Mouse (Mus musculus): Measurements from ENCODE around the gene Fcgr4. TPM values are rescaled to one million over a fixed set of nuclear protein-coding genes. Genes with fewer than 3 reads are reported as not detected.

Gene Fcgr4
- polyA plus RNA-seq, 1 experiment: not detected

GRCm38 (mm10) chr1:171031752-171032151, 13.0 kb downstream of the Fcgr4 start:
- H3K36me3 ChIP-seq (ENCODE audit: control insufficient read depth): no peaks in the 10 kb centered on the region
- no peak overlapping the region for H3K4me3 ChIP-seq (replicated peaks)
- peaks cover 37% of the 10 kb centered on the region for H3K27me3 ChIP-seq (ENCODE audit: control insufficient read depth)
- TF ChIP-seq TAL1 (IDR thresholded peaks at IDR 0.05; ENCODE audit: low read length): no peak
- TF ChIP-seq GATA1 (IDR thresholded peaks at IDR 0.05; ENCODE audit: low read length): no peak
- peaks cover 54% of the 10 kb centered on the region for H3K4me1 ChIP-seq (ENCODE audit: control insufficient read depth)
- no peaks in the 10 kb centered on the region for H3K9me3 ChIP-seq (ENCODE audit: control insufficient read depth, low read length)

- no peaks in the 10 kb centered on the region for H3K9me3 ChIP-seq (ENCODE audit: control insufficient read depth, low read length)
- H3K4me1 ChIP-seq (ENCODE audit: control insufficient read depth): peaks cover 56% of the 10 kb centered on the region
- no peak for TF ChIP-seq TAL1 (IDR thresholded peaks at IDR 0.05; ENCODE audit: low read length)
- peak overlapping the region; percentile 69 for H3K4me3 ChIP-seq (replicated peaks)
- H3K36me3 ChIP-seq (ENCODE audit: control insufficient read depth): no peaks in the 10 kb centered on the region
- H3K27me3 ChIP-seq (ENCODE audit: control insufficient read depth): peaks cover 37% of the 10 kb centered on the region
These were observed 14.0 kb downstream of the Fcgr4 start for GRCm38 (mm10) chr1:171032691-171033090.

- H3K4me1 ChIP-seq (ENCODE audit: control insufficient read depth): peaks cover 58% of the 10 kb centered on the region
- H3K4me3 ChIP-seq (replicated peaks): peak overlapping the region; percentile 69
- H3K9me3 ChIP-seq (ENCODE audit: control insufficient read depth, low read length): no peaks in the 10 kb centered on the region
- peaks cover 37% of the 10 kb centered on the region for H3K27me3 ChIP-seq (ENCODE audit: control insufficient read depth)
- no peaks in the 10 kb centered on the region for H3K36me3 ChIP-seq (ENCODE audit: control insufficient read depth)
- TF ChIP-seq GATA1 (IDR thresholded peaks at IDR 0.05; ENCODE audit: low read length) (no peak), TAL1 (IDR thresholded peaks at IDR 0.05; ENCODE audit: low read length) (no peak)
These were observed 14.5 kb downstream of the Fcgr4 start for GRCm38 (mm10) chr1:171033196-171033595.

GRCm38 (mm10) chr1:171033756-171034155, 15.0 kb downstream of the Fcgr4 start:
- peaks cover 59% of the 10 kb centered on the region for H3K4me1 ChIP-seq (ENCODE audit: control insufficient read depth)
- no peaks in the 10 kb centered on the region for H3K36me3 ChIP-seq (ENCODE audit: control insufficient read depth)
- H3K9me3 ChIP-seq (ENCODE audit: control insufficient read depth, low read length): no peaks in the 10 kb centered on the region
- H3K27me3 ChIP-seq (ENCODE audit: control insufficient read depth): peaks cover 37% of the 10 kb centered on the region
- TF ChIP-seq TAL1 (IDR thresholded peaks at IDR 0.05; ENCODE audit: low read length) (no peak), GATA1 (IDR thresholded peaks at IDR 0.05; ENCODE audit: low read length) (peak; percentile 8; the same call in 1 of the 2 replicates)
- H3K4me3 ChIP-seq (replicated peaks): peak overlapping the region; percentile 69

GRCm38 (mm10) chr1:171034201-171034600, 15.5 kb downstream of the Fcgr4 start:
- no peaks in the 10 kb centered on the region for H3K36me3 ChIP-seq (ENCODE audit: control insufficient read depth)
- TF ChIP-seq TAL1 (IDR thresholded peaks at IDR 0.05; ENCODE audit: low read length) (no peak), GATA1 (IDR thresholded peaks at IDR 0.05; ENCODE audit: low read length) (no peak)
- peaks cover 37% of the 10 kb centered on the region for H3K27me3 ChIP-seq (ENCODE audit: control insufficient read depth)
- H3K4me3 ChIP-seq (replicated peaks): peak overlapping the region; percentile 69
- peaks cover 61% of the 10 kb centered on the region for H3K4me1 ChIP-seq (ENCODE audit: control insufficient read depth)
- no peaks in the 10 kb centered on the region for H3K9me3 ChIP-seq (ENCODE audit: control insufficient read depth, low read length)

GRCm38 (mm10) chr1:171035611-171036010, 16.9 kb downstream of the Fcgr4 start:
- no peak for TF ChIP-seq TAL1 (IDR thresholded peaks at IDR 0.05; ENCODE audit: low read length)
- no peak for TF ChIP-seq GATA1 (IDR thresholded peaks at IDR 0.05; ENCODE audit: low read length)
- Histone ChIP-seq H3K36me3 (ENCODE audit: control insufficient read depth) (no peaks in the 10 kb centered on the region), H3K9me3 (ENCODE audit: control insufficient read depth, low read length) (no peaks in the 10 kb centered on the region), H3K4me1 (ENCODE audit: control insufficient read depth) (peaks cover 60% of the 10 kb centered on the region), H3K27me3 (ENCODE audit: control insufficient read depth) (peaks cover 33% of the 10 kb centered on the region), H3K4me3 (replicated peaks) (no peak overlapping the region)

GRCm38 (mm10) chr1:171036550-171037324, 18.0 kb downstream of the Fcgr4 start:
- no peaks in the 10 kb centered on the region for H3K9me3 ChIP-seq (ENCODE audit: control insufficient read depth, low read length)
- TF ChIP-seq GATA1 (IDR thresholded peaks at IDR 0.05; ENCODE audit: low read length) (no peak), TAL1 (IDR thresholded peaks at IDR 0.05; ENCODE audit: low read length) (no peak)
- peaks cover 54% of the 10 kb centered on the region for H3K4me1 ChIP-seq (ENCODE audit: control insufficient read depth)
- H3K27me3 ChIP-seq (ENCODE audit: control insufficient read depth): peaks cover 29% of the 10 kb centered on the region
- H3K4me3 ChIP-seq (replicated peaks): peak overlapping the region; percentile 92
- no peaks in the 10 kb centered on the region for H3K36me3 ChIP-seq (ENCODE audit: control insufficient read depth)

GRCm38 (mm10) chr1:171037861-171038721, 19.4 kb downstream of the Fcgr4 start:
- no peaks in the 10 kb centered on the region for H3K9me3 ChIP-seq (ENCODE audit: control insufficient read depth, low read length)
- TF ChIP-seq GATA1 (IDR thresholded peaks at IDR 0.05; ENCODE audit: low read length): no peak
- no peak for TF ChIP-seq TAL1 (IDR thresholded peaks at IDR 0.05; ENCODE audit: low read length)

GRCm38 (mm10) chr1:171039135-171039534, 20.4 kb downstream of the Fcgr4 start:
- no peaks in the 10 kb centered on the region for H3K36me3 ChIP-seq (ENCODE audit: control insufficient read depth)
- H3K27me3 ChIP-seq (ENCODE audit: control insufficient read depth): peaks cover 18% of the 10 kb centered on the region
- peaks cover 34% of the 10 kb centered on the region for H3K4me1 ChIP-seq (ENCODE audit: control insufficient read depth)
- H3K4me3 ChIP-seq (replicated peaks): peak overlapping the region; percentile 92
- peaks cover 3% of the 10 kb centered on the region; the same call in 1 of the 2 replicates for H3K9me3 ChIP-seq (ENCODE audit: control insufficient read depth, low read length)
- TF ChIP-seq TAL1 (IDR thresholded peaks at IDR 0.05; ENCODE audit: low read length) (no peak), GATA1 (IDR thresholded peaks at IDR 0.05; ENCODE audit: low read length) (no peak)

More at GRCm38 (mm10) chr1:171037861-171038721, 19.4 kb downstream of the Fcgr4 start:
- Histone ChIP-seq H3K4me1 (ENCODE audit: control insufficient read depth) (peaks cover 40% of the 10 kb centered on the region), H3K36me3 (ENCODE audit: control insufficient read depth) (no peaks in the 10 kb centered on the region), H3K27me3 (ENCODE audit: control insufficient read depth) (peaks cover 24% of the 10 kb centered on the region), H3K4me3 (replicated peaks) (peak overlapping the region; percentile 92)

All from erythroblast, embryonic 14.5 days (primary cell).